Mouse (Mus musculus) forebrain, postnatal 0 days (tissue): Measurements from ENCODE around the gene Ston1. TPM values are rescaled to one million over a fixed set of nuclear protein-coding genes. Genes with fewer than 3 reads are reported as not detected.

Experiments used
- ATAC-seq: fragments of 200-750 bp; cut with Nextera tagmentation; 2 replicates; pipeline ENCODE4 v1.8.0; 2017; ENCODE audit warnings: mild to moderate bottlenecking, moderate library complexity
- DNase-seq: peaks from one replicate; pipeline ENCODE4 v3.0.0-alpha.2; 2015
- H3K27ac ChIP-seq: fragments of 300-500 bp; sonication (generic); 2 replicates; pipeline ENCODE4 v1.5.1; 2014; ENCODE audit warnings: low read depth, mild to moderate bottlenecking, antibody characterized with exemption, low read length, moderate library complexity, mixed read lengths
- H3K27me3 ChIP-seq: fragments of 300-500 bp; sonication (generic); 2 replicates; pipeline ENCODE4 v1.6.1; 2014; ENCODE audit warnings: mild to moderate bottlenecking, low read length, mixed read lengths; ENCODE audit not compliant: insufficient read depth
- H3K36me3 ChIP-seq: fragments of 300-500 bp; sonication (generic); 2 replicates; pipeline ENCODE4 v1.6.1; 2014; ENCODE audit warnings: mild to moderate bottlenecking, moderate library complexity; ENCODE audit not compliant: insufficient read depth
- H3K4me1 ChIP-seq: fragments of 300-500 bp; sonication (generic); 2 replicates; pipeline ENCODE4 v1.6.1; 2014; ENCODE audit warnings: antibody characterized with exemption; ENCODE audit not compliant: insufficient read depth
- H3K4me2 ChIP-seq: fragments of 300-500 bp; sonication (generic); 2 replicates; pipeline ENCODE4 v1.6.1; 2014; ENCODE audit warnings: low read depth, mild to moderate bottlenecking, moderate library complexity
- H3K4me3 ChIP-seq: fragments of 300-500 bp; sonication (generic); 2 replicates; pipeline ENCODE4 v1.5.1; 2014; ENCODE audit warnings: low read depth, low read length, mixed read lengths
- H3K9ac ChIP-seq: fragments of 300-500 bp; sonication (generic); 2 replicates; pipeline ENCODE4 v1.6.1; 2014; ENCODE audit warnings: mild to moderate bottlenecking
- H3K9me3 ChIP-seq: fragments of 300-500 bp; sonication (generic); 2 replicates; pipeline ENCODE4 v1.6.1; 2016; ENCODE audit warnings: low read length
- CTCF ChIP-seq: sonication (generic); IDR thresholded peaks from 2 replicates; pipeline ENCODE4 v1.5.1; 2016; ENCODE audit warnings: antibody characterized with exemption, control low read depth, low read depth
- WGBS: fragments of 180-500 bp; shearing (Covaris S2); extraction: QIAGEN DNeasy Blood & Tissue Kit; methylation state at CpG from one replicate; pipeline ENCODE4 v1.1.7; 2014; 5-methylcytosine and 5-hydroxymethylcytosine counted together
- polyA plus RNA-seq: library from polyadenylated mRNA; unstranded; fragments of >200 nt; fragmentation: Nextera tagmentation; extraction: Ambion mirVana; gene quantifications from 2 replicates; pipeline ENCODE4 v1.2.1, GENCODE M21; 2015
- total RNA-seq: library from RNA; depleted of rRNA; stranded (reverse); fragments of >200 nt; gene quantifications from 2 replicates; pipeline ENCODE4 v1.2.3, GENCODE M21; 2014

Ston1 gene
- total and polyA plus RNA-seq, 2 experiments from 2014 or later, result 1.5 to 2.2 TPM

DNA sequence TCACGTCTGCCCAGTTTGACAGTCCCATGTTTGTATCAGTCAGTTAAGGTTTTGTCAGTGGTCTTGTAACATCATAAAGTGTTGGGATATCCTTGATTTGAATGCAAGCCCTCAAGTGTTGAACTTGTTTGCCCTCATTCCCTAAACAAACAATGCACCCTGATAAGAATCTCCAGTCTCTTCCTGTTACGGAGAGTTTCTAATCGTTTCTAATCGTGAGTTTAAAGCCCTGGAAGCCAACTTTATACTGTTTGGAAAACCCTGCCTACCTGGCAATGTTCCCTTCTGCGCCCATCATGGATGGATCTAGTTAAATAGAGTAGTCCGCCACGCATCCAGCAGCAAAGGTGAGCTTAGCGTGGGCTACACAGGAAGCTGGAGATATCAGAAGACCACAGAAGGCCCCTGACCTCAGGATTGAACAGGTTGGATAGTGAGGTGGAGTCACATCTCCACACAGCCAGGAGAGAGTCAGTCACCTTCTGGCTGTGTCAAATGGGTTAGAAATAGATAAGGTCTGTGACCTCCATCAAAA is 3.1 kb downstream of the Ston1 start:
- WGBS, result 89% methylated on average over 8 of the region's 8 CpGs
- TF ChIP-seq CTCF, result no peak

GRCm38 (mm10) chr17:88603943-88604342 is 6.5 kb downstream of the Ston1 start:
- H3K27me3 ChIP-seq, result no peaks in the 10 kb centered on the region
- no peak overlapping the region for H3K4me3 ChIP-seq
- no peaks in the 10 kb centered on the region for H3K36me3 ChIP-seq
- H3K27ac ChIP-seq, result no peak overlapping the region
- no peak overlapping the region for H3K4me2 ChIP-seq
- ATAC-seq (no peak), DNase-seq (no peak)
- no peak for TF ChIP-seq CTCF
- H3K9ac ChIP-seq, result no peak overlapping the region
- no peaks in the 10 kb centered on the region for H3K9me3 ChIP-seq
- 92% methylated on average over 11 of the region's 11 CpGs for WGBS
- H3K4me1 ChIP-seq, result no peaks in the 10 kb centered on the region

More for the DNA sequence above, 3.1 kb downstream of the Ston1 start:
- ATAC-seq, result no peak
- no peak overlapping the region for H3K4me3 ChIP-seq
- H3K36me3 ChIP-seq, result no peaks in the 10 kb centered on the region
- H3K4me1 ChIP-seq, result no peaks in the 10 kb centered on the region
- H3K9me3 ChIP-seq, result no peaks in the 10 kb centered on the region
- DNase-seq, result no peak
- H3K4me2 ChIP-seq, result no peak overlapping the region
- H3K27ac ChIP-seq, result no peak overlapping the region
- no peaks in the 10 kb centered on the region for H3K27me3 ChIP-seq
- no peak overlapping the region for H3K9ac ChIP-seq

GRCm38 (mm10) chr17:88606056-88606455 is 8.6 kb downstream of the Ston1 start:
- Histone ChIP-seq H3K4me3 (no peak overlapping the region), H3K27ac (no peak overlapping the region), H3K9me3 (no peaks in the 10 kb centered on the region), H3K9ac (no peak overlapping the region), H3K4me2 (no peak overlapping the region), H3K4me1 (no peaks in the 10 kb centered on the region), H3K36me3 (no peaks in the 10 kb centered on the region), H3K27me3 (no peaks in the 10 kb centered on the region)
- TF ChIP-seq CTCF, result no peak
- DNase-seq (no peak), ATAC-seq (no peak)
- WGBS, result 59% methylated on average over 2 of the region's 2 CpGs

- H3K27me3 ChIP-seq, result no peaks in the 10 kb centered on the region
- ATAC-seq (no peak), DNase-seq (no peak)
- no peak overlapping the region for H3K9ac ChIP-seq
- H3K4me2 ChIP-seq, result no peak overlapping the region
- no peak overlapping the region for H3K4me3 ChIP-seq
- no peaks in the 10 kb centered on the region for H3K9me3 ChIP-seq
- H3K4me1 ChIP-seq, result no peaks in the 10 kb centered on the region
- no peak overlapping the region for H3K27ac ChIP-seq
- WGBS, result 86% methylated on average over 15 of the region's 15 CpGs
- no peaks in the 10 kb centered on the region for H3K36me3 ChIP-seq
- TF ChIP-seq CTCF, result no peak
Measured at GRCm38 (mm10) chr17:88609361-88609760, 11.9 kb downstream of the Ston1 start.

DNA sequence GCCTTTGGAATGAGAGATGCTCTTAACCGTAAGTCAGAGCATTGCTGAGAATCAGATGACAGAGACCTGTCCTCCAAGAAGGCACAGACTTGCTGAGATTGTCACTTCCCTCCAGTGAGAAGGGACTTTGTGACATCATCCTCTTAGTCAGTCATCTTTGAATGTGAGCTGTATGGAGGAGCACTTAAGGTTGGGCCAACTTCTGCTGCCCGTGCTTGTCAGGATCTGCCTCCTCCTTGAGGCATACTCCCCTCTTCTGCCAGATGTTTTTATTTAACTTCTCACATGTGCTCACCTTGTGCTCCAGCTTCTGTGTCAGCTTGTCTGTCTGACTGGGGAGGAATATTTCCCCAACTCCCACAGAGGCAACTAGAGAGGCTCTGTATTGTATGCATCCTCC is 13.6 kb downstream of the Ston1 start:
- ATAC-seq, result no peak
- Histone ChIP-seq H3K4me1 (no peaks in the 10 kb centered on the region), H3K4me3 (no peak overlapping the region), H3K9me3 (no peaks in the 10 kb centered on the region), H3K9ac (no peak overlapping the region), H3K27ac (no peak overlapping the region), H3K36me3 (no peaks in the 10 kb centered on the region), H3K4me2 (no peak overlapping the region), H3K27me3 (no peaks in the 10 kb centered on the region)
- WGBS, result 78% methylated on average over 2 of the region's 2 CpGs
- TF ChIP-seq CTCF, result no peak
- no peak for DNase-seq

GRCm38 (mm10) chr17:88613172-88613571 is 15.7 kb downstream of the Ston1 start:
- H3K4me1 ChIP-seq, result no peaks in the 10 kb centered on the region
- H3K9me3 ChIP-seq, result no peaks in the 10 kb centered on the region
- 73% methylated on average over 6 of the region's 6 CpGs for WGBS
- TF ChIP-seq CTCF, result no peak
- no peak overlapping the region for H3K4me2 ChIP-seq
- ATAC-seq, result no peak
- no peak overlapping the region for H3K4me3 ChIP-seq
- H3K36me3 ChIP-seq, result no peaks in the 10 kb centered on the region
- no peaks in the 10 kb centered on the region for H3K27me3 ChIP-seq
- H3K9ac ChIP-seq, result no peak overlapping the region
- no peak overlapping the region for H3K27ac ChIP-seq
- no peak for DNase-seq

- no peaks in the 10 kb centered on the region for H3K4me1 ChIP-seq
- no peaks in the 10 kb centered on the region for H3K36me3 ChIP-seq
- no peak overlapping the region for H3K9ac ChIP-seq
- no peak for TF ChIP-seq CTCF
- no peaks in the 10 kb centered on the region for H3K9me3 ChIP-seq
- ATAC-seq, result no peak
- no peak overlapping the region for H3K4me3 ChIP-seq
- 96% methylated on average over 3 of the region's 3 CpGs for WGBS
- H3K4me2 ChIP-seq, result no peak overlapping the region
- no peaks in the 10 kb centered on the region for H3K27me3 ChIP-seq
- DNase-seq, result no peak
- no peak overlapping the region for H3K27ac ChIP-seq
Measured at GRCm38 (mm10) chr17:88613721-88614120, 16.2 kb downstream of the Ston1 start.
